Mouse (Mus musculus) neural tube, embryonic 14.5 days (tissue): ENCODE data around the gene Erbb4. TPM values are rescaled to one million over a fixed set of nuclear protein-coding genes. Genes with fewer than 3 reads are reported as not detected.

Experiments used
- ATAC-seq: fragments of 200-750 bp; cut with Nextera tagmentation; 2 replicates; pipeline ENCODE4 v1.8.0; 2017; ENCODE audit warnings: low read depth, mild to moderate bottlenecking, moderate TSS enrichment, moderate library complexity
- H3K27ac ChIP-seq: fragments of 300-500 bp; sonication (generic); 2 replicates; pipeline ENCODE4 v1.5.1; 2014; ENCODE audit warnings: low read depth, mild to moderate bottlenecking, control low read depth, low read length, moderate library complexity, mixed read lengths
- H3K27me3 ChIP-seq: fragments of 300-500 bp; sonication (generic); 2 replicates; pipeline ENCODE4 v1.6.1; 2014; ENCODE audit warnings: low read length; ENCODE audit not compliant: control insufficient read depth, insufficient read depth
- H3K36me3 ChIP-seq: fragments of 300-500 bp; sonication (generic); 2 replicates; pipeline ENCODE4 v1.6.1; 2014; ENCODE audit warnings: low read length, mixed read lengths; ENCODE audit not compliant: control insufficient read depth, insufficient read depth
- H3K4me1 ChIP-seq: fragments of 300-500 bp; sonication (generic); 2 replicates; pipeline ENCODE4 v1.6.1; 2014; ENCODE audit warnings: low read length; ENCODE audit not compliant: control insufficient read depth, insufficient read depth
- H3K4me2 ChIP-seq: fragments of 300-500 bp; sonication (generic); 2 replicates; pipeline ENCODE4 v1.6.1; 2014; ENCODE audit warnings: mild to moderate bottlenecking, low read depth, low read length, control low read depth
- H3K4me3 ChIP-seq: fragments of 300-500 bp; sonication (generic); 2 replicates; pipeline ENCODE4 v1.5.1; 2014; ENCODE audit warnings: low read depth, low read length, control low read depth, mixed read lengths
- H3K9ac ChIP-seq: fragments of 300-500 bp; sonication (generic); replicated peaks from 2 replicates; pipeline ENCODE4 v1.6.1; 2014; ENCODE audit warnings: low read depth, mild to moderate bottlenecking, control low read depth, low read length, mixed read lengths
- H3K9me3 ChIP-seq: fragments of 300-500 bp; sonication (generic); 2 replicates; pipeline ENCODE4 v1.6.1; 2016; ENCODE audit warnings: low read length; ENCODE audit not compliant: control insufficient read depth
- WGBS: fragments of 180-500 bp; shearing (Covaris S2); extraction: QIAGEN DNeasy Blood & Tissue Kit; methylation state at CpG from one replicate; pipeline ENCODE4 v1.1.7; 2014; 5-methylcytosine and 5-hydroxymethylcytosine counted together
- polyA plus RNA-seq: library from polyadenylated mRNA; unstranded; fragments of >200 nt; fragmentation: Nextera tagmentation; extraction: Ambion mirVana; gene quantifications from 2 replicates; pipeline ENCODE4 v1.2.1, GENCODE M21; 2014

The Erbb4 gene
- polyA plus RNA-seq, 1 experiment from 2014 or later: 30.6 TPM

GRCm38 (mm10) chr1:68542942-68543341 lies 564.9 kb downstream of the Erbb4 start:
- Histone ChIP-seq H3K27ac (no peak overlapping the region), H3K27me3 (no peaks in the 10 kb centered on the region), H3K4me3 (no peak overlapping the region), H3K36me3 (no peaks in the 10 kb centered on the region), H3K4me2 (no peak overlapping the region), H3K9ac (no peak overlapping the region), H3K9me3 (no peaks in the 10 kb centered on the region), H3K4me1 (no peaks in the 10 kb centered on the region)
- no peak for ATAC-seq
- WGBS: 88% methylated on average over 4 of the region's 4 CpGs

- ATAC-seq: no peak
- no peak overlapping the region for H3K9ac ChIP-seq
- no peak overlapping the region for H3K4me2 ChIP-seq
- no peak overlapping the region for H3K27ac ChIP-seq
- no peaks in the 10 kb centered on the region for H3K9me3 ChIP-seq
- H3K27me3 ChIP-seq: no peaks in the 10 kb centered on the region
- WGBS: 85% methylated on average over 2 of the region's 2 CpGs
- H3K36me3 ChIP-seq: no peaks in the 10 kb centered on the region
- no peaks in the 10 kb centered on the region for H3K4me1 ChIP-seq
- no peak overlapping the region for H3K4me3 ChIP-seq
Measured at GRCm38 (mm10) chr1:68517820-68518219, 590.0 kb downstream of the Erbb4 start.

GRCm38 (mm10) chr1:68503873-68504272 lies 604.0 kb downstream of the Erbb4 start:
- no peak for ATAC-seq
- Histone ChIP-seq H3K9me3 (no peaks in the 10 kb centered on the region), H3K27ac (no peak overlapping the region), H3K9ac (no peak overlapping the region), H3K4me1 (no peaks in the 10 kb centered on the region), H3K27me3 (no peaks in the 10 kb centered on the region), H3K4me3 (no peak overlapping the region), H3K36me3 (no peaks in the 10 kb centered on the region), H3K4me2 (no peak overlapping the region)
- WGBS: 98% methylated on average over 1 of the region's 1 CpGs

GRCm38 (mm10) chr1:68501561-68501960 lies 606.3 kb downstream of the Erbb4 start:
- H3K27me3 ChIP-seq: no peaks in the 10 kb centered on the region
- H3K4me1 ChIP-seq: no peaks in the 10 kb centered on the region
- H3K9ac ChIP-seq: no peak overlapping the region
- H3K27ac ChIP-seq: no peak overlapping the region
- 45% methylated on average over 4 of the region's 4 CpGs for WGBS
- H3K4me3 ChIP-seq: no peak overlapping the region
- no peak for ATAC-seq
- H3K36me3 ChIP-seq: no peaks in the 10 kb centered on the region
- no peak overlapping the region for H3K4me2 ChIP-seq
- H3K9me3 ChIP-seq: no peaks in the 10 kb centered on the region

GRCm38 (mm10) chr1:68466390-68466960 lies 641.4 kb downstream of the Erbb4 start:
- ATAC-seq: no peak
- Histone ChIP-seq H3K9ac (no peak overlapping the region), H3K36me3 (no peaks in the 10 kb centered on the region), H3K4me1 (no peaks in the 10 kb centered on the region), H3K4me2 (no peak overlapping the region), H3K9me3 (no peaks in the 10 kb centered on the region), H3K27me3 (no peaks in the 10 kb centered on the region), H3K4me3 (no peak overlapping the region), H3K27ac (no peak overlapping the region)

- Histone ChIP-seq H3K27me3 (no peaks in the 10 kb centered on the region), H3K4me1 (no peaks in the 10 kb centered on the region), H3K4me2 (no peak overlapping the region), H3K36me3 (no peaks in the 10 kb centered on the region), H3K9ac (no peak overlapping the region), H3K4me3 (no peak overlapping the region), H3K9me3 (no peaks in the 10 kb centered on the region), H3K27ac (no peak overlapping the region)
- 80% methylated on average over 1 of the region's 1 CpGs for WGBS
- ATAC-seq: no peak
Measured at GRCm38 (mm10) chr1:68451274-68451673, 656.6 kb downstream of the Erbb4 start.

GRCm38 (mm10) chr1:68424336-68424983 lies 683.4 kb downstream of the Erbb4 start:
- Histone ChIP-seq H3K4me3 (no peak overlapping the region), H3K9me3 (no peaks in the 10 kb centered on the region), H3K27ac (no peak overlapping the region), H3K4me1 (no peaks in the 10 kb centered on the region), H3K36me3 (no peaks in the 10 kb centered on the region), H3K4me2 (no peak overlapping the region), H3K27me3 (no peaks in the 10 kb centered on the region), H3K9ac (no peak overlapping the region)
- ATAC-seq: no peak
- 62% methylated on average over 5 of the region's 5 CpGs for WGBS

GRCm38 (mm10) chr1:68401204-68401603 lies 706.7 kb downstream of the Erbb4 start:
- Histone ChIP-seq H3K4me3 (no peak overlapping the region), H3K27me3 (no peaks in the 10 kb centered on the region), H3K27ac (no peak overlapping the region), H3K4me1 (no peaks in the 10 kb centered on the region), H3K36me3 (no peaks in the 10 kb centered on the region), H3K9ac (no peak overlapping the region), H3K4me2 (no peak overlapping the region), H3K9me3 (no peaks in the 10 kb centered on the region)
- peak; percentile 54 for ATAC-seq
- 19% methylated on average over 4 of the region's 4 CpGs for WGBS

- H3K9ac ChIP-seq: no peak overlapping the region
- no peaks in the 10 kb centered on the region for H3K27me3 ChIP-seq
- H3K4me3 ChIP-seq: no peak overlapping the region
- H3K4me2 ChIP-seq: no peak overlapping the region
- H3K4me1 ChIP-seq: no peaks in the 10 kb centered on the region
- no peaks in the 10 kb centered on the region for H3K36me3 ChIP-seq
- no peak for ATAC-seq
- H3K27ac ChIP-seq: no peak overlapping the region
- WGBS: 93% methylated on average over 2 of the region's 2 CpGs
- H3K9me3 ChIP-seq: no peaks in the 10 kb centered on the region
Measured at GRCm38 (mm10) chr1:68371531-68371930, 736.3 kb downstream of the Erbb4 start.
